Mouse (Mus musculus): Measurements from ENCODE around the gene Derl3. TPM values are rescaled to one million over a fixed set of nuclear protein-coding genes. Genes with fewer than 3 reads are reported as not detected.

The Derl3 gene
- polyA plus RNA-seq, 1 experiment from 2014 or later = 2.5 TPM

Other genes starting within 250 kb of the Derl3 start
- 0.69 and 1.1 TPM in 2 replicates for gene Susd2, start 249.4 kb upstream of the Derl3 start, polyA plus RNA-seq (2016; fragmentation: Nextera tagmentation; extraction: Ambion mirVana)
- gene Cabin1, start 129.1 kb upstream of the Derl3 start, polyA plus RNA-seq (2016; fragmentation: Nextera tagmentation; extraction: Ambion mirVana) = 23.7 and 24.4 TPM in 2 replicates
- 163 and 171 TPM in 2 replicates for gene Ddt, start 120.0 kb upstream of the Derl3 start, polyA plus RNA-seq (2016; fragmentation: Nextera tagmentation; extraction: Ambion mirVana)
- gene Gm20441, start 112.5 kb upstream of the Derl3 start, polyA plus RNA-seq (2016; fragmentation: Nextera tagmentation; extraction: Ambion mirVana) = 0.19 TPM in 1 of 2 replicates, not detected in the other
- 5.9 and 6.7 TPM in 2 replicates for gene Gstt3, start 112.0 kb upstream of the Derl3 start, polyA plus RNA-seq (2016; fragmentation: Nextera tagmentation; extraction: Ambion mirVana)
- 38.4 and 38.5 TPM in 2 replicates for gene Gstt1, start 94.8 kb upstream of the Derl3 start, polyA plus RNA-seq (2016; fragmentation: Nextera tagmentation; extraction: Ambion mirVana)
- gene Gstt4, start 70.9 kb upstream of the Derl3 start, polyA plus RNA-seq (2016; fragmentation: Nextera tagmentation; extraction: Ambion mirVana) = not detected in 2 replicates
- gene Gstt2, start 56.0 kb upstream of the Derl3 start, polyA plus RNA-seq (2016; fragmentation: Nextera tagmentation; extraction: Ambion mirVana) = 32.8 and 33.9 TPM in 2 replicates
- gene Mif, start 33.2 kb upstream of the Derl3 start, polyA plus RNA-seq (2016; fragmentation: Nextera tagmentation; extraction: Ambion mirVana) = 1,383 and 1,459 TPM in 2 replicates
- 99.1 and 109 TPM in 2 replicates for gene Smarcb1, start 28.2 kb downstream of the Derl3 start, polyA plus RNA-seq (2016; fragmentation: Nextera tagmentation; extraction: Ambion mirVana)
- 101 and 103 TPM in 2 replicates for gene Chchd10, start 39.7 kb downstream of the Derl3 start, polyA plus RNA-seq (2016; fragmentation: Nextera tagmentation; extraction: Ambion mirVana)
- 5.7 and 6.0 TPM in 2 replicates for gene Mmp11, start 43.1 kb downstream of the Derl3 start, polyA plus RNA-seq (2016; fragmentation: Nextera tagmentation; extraction: Ambion mirVana)
- gene Gm867, start 47.3 kb downstream of the Derl3 start, polyA plus RNA-seq (2016; fragmentation: Nextera tagmentation; extraction: Ambion mirVana) = 18.9 and 19.6 TPM in 2 replicates
- 0.27 and 0.98 TPM in 2 replicates for gene Vpreb3, start 49.6 kb downstream of the Derl3 start, polyA plus RNA-seq (2016; fragmentation: Nextera tagmentation; extraction: Ambion mirVana)
- gene Gm5134, start 61.1 kb downstream of the Derl3 start, polyA plus RNA-seq (2016; fragmentation: Nextera tagmentation; extraction: Ambion mirVana) = 0.06 and 0.07 TPM in 2 replicates
- 17.5 and 21.0 TPM in 2 replicates for gene Zfp280b, start 139.2 kb downstream of the Derl3 start, polyA plus RNA-seq (2016; fragmentation: Nextera tagmentation; extraction: Ambion mirVana)
- 0.16 and 0.17 TPM in 2 replicates for gene Slc5a4b, start 217.5 kb downstream of the Derl3 start, polyA plus RNA-seq (2016; fragmentation: Nextera tagmentation; extraction: Ambion mirVana)